Mouse (Mus musculus): ENCODE results near the gene Gm9857. TPM values are rescaled to one million over a fixed set of nuclear protein-coding genes. Genes with fewer than 3 reads are reported as not detected.

Gm9857 gene
- not detected for total RNA-seq (2018; cell fraction: chromatin; rRNA removed)
- total RNA-seq (2018; cell fraction: cytosol; rRNA removed) = not detected
- not detected for total RNA-seq (2018; cell fraction: nucleus; rRNA removed)
- not detected in 3 replicates for polyA plus RNA-seq (2018)

DNA sequence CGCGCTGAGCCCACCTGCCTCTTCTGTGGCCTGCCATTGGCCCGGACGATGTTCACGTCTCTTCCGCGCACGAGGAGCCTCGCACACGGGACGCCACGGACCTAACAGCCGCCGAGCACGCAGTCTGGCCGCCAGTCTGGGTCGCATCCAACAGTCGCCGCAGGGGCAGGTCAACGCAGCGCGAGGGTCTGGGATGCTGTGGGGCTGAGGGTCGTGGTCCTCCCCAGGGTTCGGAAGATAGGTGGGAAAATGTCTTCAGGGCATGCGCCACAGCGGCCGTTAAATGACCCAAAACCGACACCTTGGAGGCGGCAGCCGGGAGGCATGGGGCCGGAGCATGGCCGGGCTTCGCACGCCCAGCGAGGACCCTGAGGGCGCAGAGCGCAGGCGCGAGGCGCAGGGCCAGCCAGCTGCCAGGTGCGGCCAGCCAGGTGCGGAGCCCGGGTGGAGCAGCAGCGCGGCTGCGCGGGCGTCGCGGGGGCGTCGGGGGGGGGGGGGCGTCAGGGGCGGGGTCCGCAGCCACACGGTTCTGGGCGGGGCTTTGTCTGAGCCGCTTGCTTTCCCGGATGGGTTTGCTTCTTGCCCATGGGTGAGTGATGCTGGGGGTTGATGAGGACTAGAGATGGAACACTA lies at the start of gene Gm9857:
Gene Gm9857, minus strand, starts transcription at position 445 of the 633 bp plus-strand sequence.
- H3K36me3 ChIP-seq (ENCODE audit: inconsistent target) = no peaks in the 10 kb centered on the region
- 84% methylated on average over 23 of the region's 59 CpGs for WGBS (ENCODE audit: missing documents)
- H3K27ac ChIP-seq = no peak within 1 kb of the TSS
- H3K79me2 ChIP-seq (ENCODE audit: inconsistent target) = no peaks in the 10 kb centered on the region
- H3K4me3 ChIP-seq (ENCODE audit: inconsistent target) = no peak within 1 kb of the TSS

- Histone ChIP-seq H3K36me3 (ENCODE audit: inconsistent target) (peaks cover 42% of the 10 kb centered on the region), H3K4me3 (ENCODE audit: inconsistent target) (no peak overlapping the region), H3K79me2 (ENCODE audit: inconsistent target) (no peaks in the 10 kb centered on the region), H3K27ac (no peak overlapping the region)
- WGBS (ENCODE audit: missing documents) = 91% methylated on average over 12 of the region's 12 CpGs
Observed at GRCm38 (mm10) chr3:108987009-108987659, 46.9 kb upstream of the Gm9857 start.

- H3K27ac ChIP-seq = no peak overlapping the region
- WGBS (ENCODE audit: missing documents) = 56% methylated on average over 1 of the region's 1 CpGs
- H3K79me2 ChIP-seq (ENCODE audit: inconsistent target) = no peaks in the 10 kb centered on the region
- peaks cover 39% of the 10 kb centered on the region for H3K36me3 ChIP-seq (ENCODE audit: inconsistent target)
- no peak overlapping the region for H3K4me3 ChIP-seq (ENCODE audit: inconsistent target)
Observed at GRCm38 (mm10) chr3:108986534-108986933, 46.3 kb upstream of the Gm9857 start.

GRCm38 (mm10) chr3:108983989-108984388 lies 43.7 kb upstream of the Gm9857 start:
- 60% methylated on average over 4 of the region's 5 CpGs for WGBS (ENCODE audit: missing documents)
- H3K27ac ChIP-seq = no peak overlapping the region
- no peak overlapping the region for H3K4me3 ChIP-seq (ENCODE audit: inconsistent target)
- no peaks in the 10 kb centered on the region for H3K79me2 ChIP-seq (ENCODE audit: inconsistent target)
- peaks cover 60% of the 10 kb centered on the region for H3K36me3 ChIP-seq (ENCODE audit: inconsistent target)

GRCm38 (mm10) chr3:108981946-108982345 lies 41.7 kb upstream of the Gm9857 start:
- Histone ChIP-seq H3K36me3 (ENCODE audit: inconsistent target) (peaks cover 48% of the 10 kb centered on the region), H3K4me3 (ENCODE audit: inconsistent target) (no peak overlapping the region), H3K79me2 (ENCODE audit: inconsistent target) (no peaks in the 10 kb centered on the region), H3K27ac (no peak overlapping the region)
- 82% methylated on average over 6 of the region's 6 CpGs for WGBS (ENCODE audit: missing documents)

DNA sequence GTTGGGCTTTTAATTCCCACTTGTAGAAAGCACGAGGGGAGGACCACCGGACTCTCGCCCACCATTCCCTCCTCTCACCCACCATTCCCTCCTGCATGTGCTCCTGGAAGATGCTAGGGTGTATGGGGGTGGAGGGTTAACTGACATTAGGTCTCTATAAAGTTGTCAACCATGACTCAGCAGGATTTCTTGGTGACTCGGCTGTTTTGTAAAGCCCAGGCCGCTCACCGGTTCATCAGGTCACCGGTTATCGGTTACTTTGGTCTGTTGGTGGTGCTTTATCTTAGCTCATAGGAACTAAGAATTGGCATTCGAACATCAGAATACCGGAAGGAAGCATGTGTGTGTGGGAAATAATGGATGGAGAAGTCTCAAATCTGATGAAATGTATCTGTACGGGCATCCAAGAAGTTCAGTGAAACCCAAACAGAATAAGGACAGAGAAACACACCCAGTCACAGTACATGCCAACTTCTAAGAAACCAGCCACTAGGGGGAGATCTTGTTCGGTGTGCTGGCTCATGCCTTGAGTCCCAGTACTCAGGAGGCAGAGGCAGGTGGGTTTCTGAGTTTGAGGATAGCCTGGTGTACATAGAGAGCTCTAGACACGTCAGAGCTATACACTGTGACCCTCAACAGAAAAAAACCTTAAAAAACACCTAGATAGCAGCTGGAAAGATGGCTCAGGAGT lies 37.2 kb upstream of the Gm9857 start:
- Histone ChIP-seq H3K4me3 (ENCODE audit: inconsistent target) (no peak overlapping the region), H3K79me2 (ENCODE audit: inconsistent target) (no peaks in the 10 kb centered on the region), H3K36me3 (ENCODE audit: inconsistent target) (peaks cover 57% of the 10 kb centered on the region), H3K27ac (no peak overlapping the region)
- 92% methylated on average over 13 of the region's 13 CpGs for WGBS (ENCODE audit: missing documents)

DNA sequence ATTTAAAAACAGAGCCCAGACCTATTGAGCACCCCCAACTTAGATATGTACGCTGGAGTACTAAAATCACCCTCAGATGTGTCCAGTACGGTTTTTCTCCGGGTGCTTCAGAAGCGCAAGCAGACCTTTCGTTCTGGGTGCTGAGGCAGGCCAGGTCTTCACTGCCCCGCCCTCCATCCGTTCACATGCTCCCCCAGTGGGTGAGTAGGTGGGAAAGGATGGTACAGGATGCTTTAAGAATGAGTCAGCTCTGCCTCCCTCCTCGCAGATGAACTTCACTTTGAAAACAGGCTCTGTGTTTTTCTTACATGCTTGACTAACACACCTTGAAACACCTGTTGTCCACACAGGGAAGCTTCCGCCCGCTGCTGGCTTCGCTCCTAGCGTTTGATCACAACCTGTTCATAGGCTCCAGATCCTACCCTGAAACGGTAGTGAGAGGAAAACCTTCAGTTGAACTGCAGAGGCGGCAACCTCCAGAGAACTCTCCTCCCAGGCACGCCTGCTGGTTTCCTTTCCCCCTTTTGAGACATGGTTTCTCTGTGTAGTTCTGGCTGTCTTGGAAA lies 34.8 kb upstream of the Gm9857 start:
- Histone ChIP-seq H3K4me3 (ENCODE audit: inconsistent target) (no peak overlapping the region), H3K27ac (no peak overlapping the region), H3K36me3 (ENCODE audit: inconsistent target) (peaks cover 50% of the 10 kb centered on the region), H3K79me2 (ENCODE audit: inconsistent target) (no peaks in the 10 kb centered on the region)
- 95% methylated on average over 15 of the region's 15 CpGs for WGBS (ENCODE audit: missing documents)

- H3K27ac ChIP-seq = no peak overlapping the region
- H3K4me3 ChIP-seq (ENCODE audit: inconsistent target) = no peak overlapping the region
- 96% methylated on average over 12 of the region's 13 CpGs for WGBS (ENCODE audit: missing documents)
- H3K79me2 ChIP-seq (ENCODE audit: inconsistent target) = no peaks in the 10 kb centered on the region
- H3K36me3 ChIP-seq (ENCODE audit: inconsistent target) = peaks cover 41% of the 10 kb centered on the region
Observed at GRCm38 (mm10) chr3:108973980-108974660, 33.9 kb upstream of the Gm9857 start.

DNA sequence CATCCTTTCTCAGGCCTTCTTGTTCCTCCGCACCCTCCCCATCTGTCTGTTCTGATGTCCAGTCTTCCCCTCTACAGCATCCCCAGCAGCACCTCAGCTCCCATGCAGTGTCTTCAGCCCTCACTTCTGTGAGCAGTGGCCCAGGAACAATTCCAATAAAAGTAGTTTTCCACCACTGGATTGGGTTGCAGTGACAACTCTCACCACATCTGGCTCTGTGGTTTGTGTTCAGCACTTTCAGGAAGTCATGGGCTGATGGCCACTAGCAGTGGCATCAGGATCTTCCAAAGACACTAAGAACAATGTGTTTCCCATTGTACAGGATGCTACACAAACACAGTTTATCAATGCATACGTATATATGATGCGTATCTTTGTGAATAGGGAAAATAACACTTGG lies 25.8 kb upstream of the Gm9857 start:
- Histone ChIP-seq H3K27ac (no peak overlapping the region), H3K4me3 (ENCODE audit: inconsistent target) (no peak overlapping the region), H3K36me3 (ENCODE audit: inconsistent target) (0 out of 2 replicates have a peak, but pooled peaks cover 6% of the 10 kb centered on the region), H3K79me2 (ENCODE audit: inconsistent target) (no peaks in the 10 kb centered on the region)
- WGBS (ENCODE audit: missing documents) = 90% methylated on average over 3 of the region's 3 CpGs

- WGBS (ENCODE audit: missing documents) = 96% methylated on average over 7 of the region's 7 CpGs
- Histone ChIP-seq H3K4me3 (ENCODE audit: inconsistent target) (no peak overlapping the region), H3K27ac (no peak overlapping the region), H3K79me2 (ENCODE audit: inconsistent target) (no peaks in the 10 kb centered on the region), H3K36me3 (ENCODE audit: inconsistent target) (no peaks in the 10 kb centered on the region)
Observed at GRCm38 (mm10) chr3:108964361-108965044, 24.3 kb upstream of the Gm9857 start.

DNA sequence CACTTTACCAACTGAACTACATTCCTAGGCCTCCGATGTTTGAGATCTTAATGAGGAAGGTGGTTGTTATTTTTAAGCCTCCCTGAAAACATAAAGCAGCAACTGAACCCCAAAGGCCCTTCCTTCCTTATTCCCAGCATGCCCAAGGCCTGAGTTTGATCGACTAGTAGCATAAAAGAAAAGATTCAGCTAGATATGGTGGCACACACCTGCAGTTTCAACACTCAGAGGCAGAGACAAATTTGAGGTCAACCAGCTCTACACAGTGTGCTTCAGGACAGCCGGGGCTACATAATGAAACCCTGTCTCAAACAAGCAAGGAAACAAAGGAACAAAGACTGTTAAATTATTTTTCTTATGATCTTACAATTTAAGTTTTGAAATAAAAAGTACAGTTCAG lies 23.5 kb upstream of the Gm9857 start:
- Histone ChIP-seq H3K36me3 (ENCODE audit: inconsistent target) (no peaks in the 10 kb centered on the region), H3K27ac (no peak overlapping the region), H3K79me2 (ENCODE audit: inconsistent target) (no peaks in the 10 kb centered on the region), H3K4me3 (ENCODE audit: inconsistent target) (no peak overlapping the region)
- 55% methylated on average over 3 of the region's 3 CpGs for WGBS (ENCODE audit: missing documents)

- 86% methylated on average over 3 of the region's 3 CpGs for WGBS (ENCODE audit: missing documents)
Observed at GRCm38 (mm10) chr3:108963278-108963677, 23.0 kb upstream of the Gm9857 start.

GRCm38 (mm10) chr3:108961655-108962054 lies 21.4 kb upstream of the Gm9857 start:
- Histone ChIP-seq H3K27ac (no peak overlapping the region), H3K4me3 (ENCODE audit: inconsistent target) (no peak overlapping the region), H3K79me2 (ENCODE audit: inconsistent target) (no peaks in the 10 kb centered on the region), H3K36me3 (ENCODE audit: inconsistent target) (no peaks in the 10 kb centered on the region)
- 46% methylated on average over 6 of the region's 6 CpGs for WGBS (ENCODE audit: missing documents)

More at GRCm38 (mm10) chr3:108963278-108963677, 23.0 kb upstream of the Gm9857 start:
- no peaks in the 10 kb centered on the region for H3K36me3 ChIP-seq (ENCODE audit: inconsistent target)
- no peak overlapping the region for H3K27ac ChIP-seq
- H3K4me3 ChIP-seq (ENCODE audit: inconsistent target) = no peak overlapping the region
- no peaks in the 10 kb centered on the region for H3K79me2 ChIP-seq (ENCODE audit: inconsistent target)

GRCm38 (mm10) chr3:108961226-108961625 lies 21.0 kb upstream of the Gm9857 start:
- H3K36me3 ChIP-seq (ENCODE audit: inconsistent target) = no peaks in the 10 kb centered on the region
- H3K79me2 ChIP-seq (ENCODE audit: inconsistent target) = no peaks in the 10 kb centered on the region
- 76% methylated on average over 7 of the region's 7 CpGs for WGBS (ENCODE audit: missing documents)
- no peak overlapping the region for H3K4me3 ChIP-seq (ENCODE audit: inconsistent target)
- H3K27ac ChIP-seq = no peak overlapping the region

Data from macrophage (primary cell).